Mouse (Mus musculus): ENCODE data around the gene Gsg1l.

Gsg1l gene

GRCm38 (mm10) chr7:125983902-125984841 lies 98.0 kb downstream of the Gsg1l start:
- DNase-seq (ENCODE audit: low spot score in 2 of 2) = no peak

- DNase-seq (ENCODE audit: low spot score in 2 of 2) = no peak
Observed at GRCm38 (mm10) chr7:125979591-125979990, 102.6 kb downstream of the Gsg1l start.

GRCm38 (mm10) chr7:125976695-125977094 lies 105.5 kb downstream of the Gsg1l start:
- no peak for DNase-seq (ENCODE audit: low spot score in 2 of 2)

GRCm38 (mm10) chr7:125975414-125975813 lies 106.8 kb downstream of the Gsg1l start:
- DNase-seq (ENCODE audit: low spot score in 2 of 2) = no peak

GRCm38 (mm10) chr7:125973874-125974273 lies 108.3 kb downstream of the Gsg1l start:
- no peak for DNase-seq (ENCODE audit: low spot score in 2 of 2)

- no peak for DNase-seq (ENCODE audit: low spot score in 2 of 2)
Observed at GRCm38 (mm10) chr7:125972776-125973175, 109.4 kb downstream of the Gsg1l start.

- no peak for DNase-seq (ENCODE audit: low spot score in 2 of 2)
Observed at GRCm38 (mm10) chr7:125972174-125972672, 110.0 kb downstream of the Gsg1l start.

- DNase-seq (ENCODE audit: low spot score in 2 of 2) = no peak
Observed at GRCm38 (mm10) chr7:125969076-125969475, 113.1 kb downstream of the Gsg1l start.

- no peak for DNase-seq (ENCODE audit: low spot score in 2 of 2)
Observed at GRCm38 (mm10) chr7:125966402-125967261, 115.6 kb downstream of the Gsg1l start.

GRCm38 (mm10) chr7:125964087-125964607 lies 118.1 kb downstream of the Gsg1l start:
- no peak for DNase-seq (ENCODE audit: low spot score in 2 of 2)

GRCm38 (mm10) chr7:125959294-125960048 lies 122.7 kb downstream of the Gsg1l start:
- no peak for DNase-seq (ENCODE audit: low spot score in 2 of 2)

GRCm38 (mm10) chr7:125958856-125959255 lies 123.4 kb downstream of the Gsg1l start:
- no peak for DNase-seq (ENCODE audit: low spot score in 2 of 2)

GRCm38 (mm10) chr7:125954994-125955393 lies 127.2 kb downstream of the Gsg1l start:
- no peak for DNase-seq (ENCODE audit: low spot score in 2 of 2)

GRCm38 (mm10) chr7:125954356-125954878 lies 127.8 kb downstream of the Gsg1l start:
- no peak for DNase-seq (ENCODE audit: low spot score in 2 of 2)

GRCm38 (mm10) chr7:125953844-125954243 lies 128.4 kb downstream of the Gsg1l start:
- DNase-seq (ENCODE audit: low spot score in 2 of 2) = no peak

GRCm38 (mm10) chr7:125951911-125952310 lies 130.3 kb downstream of the Gsg1l start:
- DNase-seq (ENCODE audit: low spot score in 2 of 2) = no peak

GRCm38 (mm10) chr7:125948973-125949372 lies 133.2 kb downstream of the Gsg1l start:
- no peak for DNase-seq (ENCODE audit: low spot score in 2 of 2)

- no peak for DNase-seq (ENCODE audit: low spot score in 2 of 2)
Observed at GRCm38 (mm10) chr7:125945915-125946314, 136.3 kb downstream of the Gsg1l start.

- DNase-seq (ENCODE audit: low spot score in 2 of 2) = no peak
Observed at GRCm38 (mm10) chr7:125944631-125945030, 137.6 kb downstream of the Gsg1l start.

GRCm38 (mm10) chr7:125943511-125943910 lies 138.7 kb downstream of the Gsg1l start:
- no peak for DNase-seq (ENCODE audit: low spot score in 2 of 2)
